Mouse (Mus musculus): ENCODE measurements around the gene Rsc1a1. TPM values are rescaled to one million over a fixed set of nuclear protein-coding genes. Genes with fewer than 3 reads are reported as not detected.

Gene Rsc1a1
- 2.6 and 6.8 TPM in 2 replicates for polyA plus RNA-seq (2012; rRNA removed)

GRCm38 (mm10) chr4:141685499-141685898, at the start of gene Rsc1a1:
TSS of gene Rsc1a1 (minus strand) at chr4:141685599.

GRCm38 (mm10) chr4:141722731-141723672, 37.6 kb upstream of the Rsc1a1 start, which contains the start of gene Ddi2:
TSS of gene Ddi2 (minus strand) at chr4:141723419.

GRCm38 (mm10) chr4:141664799-141665198, 20.6 kb downstream of the Rsc1a1 start, which contains the start of gene Plekhm2:
TSS of gene Plekhm2 (minus strand) at chr4:141664899.

Other genes with a start within 250 kb of the Rsc1a1 start
- gene Srarp, start 249.5 kb downstream of the Rsc1a1 start, polyA plus RNA-seq (2012; rRNA removed) = 0.25 and 1.2 TPM in 2 replicates
- gene Zbtb17, start 240.9 kb downstream of the Rsc1a1 start, polyA plus RNA-seq (2012; rRNA removed) = 22.0 and 26.1 TPM in 2 replicates
- 18.2 and 19.4 TPM in 2 replicates for gene Spen, start 147.0 kb downstream of the Rsc1a1 start, polyA plus RNA-seq (2012; rRNA removed)
- 34.8 and 41.5 TPM in 2 replicates for gene Fblim1, start 79.5 kb downstream of the Rsc1a1 start, polyA plus RNA-seq (2012; rRNA removed)
- 4.4 and 5.6 TPM in 2 replicates for gene Tmem82, start 67.0 kb downstream of the Rsc1a1 start, polyA plus RNA-seq (2012; rRNA removed)
- gene Slc25a34, start 61.8 kb downstream of the Rsc1a1 start, polyA plus RNA-seq (2012; rRNA removed) = 5.9 and 10.0 TPM in 2 replicates
- gene Plekhm2, start 20.7 kb downstream of the Rsc1a1 start, polyA plus RNA-seq (2012; rRNA removed) = 12.8 and 13.4 TPM in 2 replicates
- gene Ddi2, start 37.8 kb upstream of the Rsc1a1 start, polyA plus RNA-seq (2012; rRNA removed) = 6.1 and 7.2 TPM in 2 replicates
- not detected in 2 replicates for gene Agmat, start 61.1 kb upstream of the Rsc1a1 start, polyA plus RNA-seq (2012; rRNA removed)
- 3.6 and 3.7 TPM in 2 replicates for gene Dnajc16, start 105.3 kb upstream of the Rsc1a1 start, polyA plus RNA-seq (2012; rRNA removed)
- gene Casp9, start 108.0 kb upstream of the Rsc1a1 start, polyA plus RNA-seq (2012; rRNA removed) = 3.8 and 4.5 TPM in 2 replicates
- 3.7 and 6.6 TPM in 2 replicates for gene Cela2a, start 140.6 kb upstream of the Rsc1a1 start, polyA plus RNA-seq (2012; rRNA removed)
- gene Ctrc, start 160.8 kb upstream of the Rsc1a1 start, polyA plus RNA-seq (2012; rRNA removed) = 0.35 TPM in 1 of 2 replicates, not detected in the other
- 140 and 177 TPM in 2 replicates for gene Efhd2, start 189.3 kb upstream of the Rsc1a1 start, polyA plus RNA-seq (2012; rRNA removed)

All from stomach, adult 2 months (tissue).